Mouse (Mus musculus): ENCODE data around the gene Gm20388.

GRCm38 (mm10) chr8:122460524-122461472 is 2550.2 kb downstream of the Gm20388 start, which contains the start of gene Snai3:
- TF ChIP-seq CTCF (conservative IDR thresholded peaks at IDR 0.05; ENCODE audit: insufficient read depth, insufficient read length, low read depth, low read length) (no peak), POLR2A (IDR thresholded peaks at IDR 0.05; ENCODE audit: low read depth, low read length) (no peak)

All from kidney, adult 2 months (tissue).